Mouse (Mus musculus) small intestine, adult 2 months (tissue): ENCODE results near the gene Ctsw.

ENCODE experiments used
- CTCF ChIP-seq: fragments of 200-500 bp; IDR thresholded peaks from 2 replicates; pipeline ENCODE4 v1.5.1; 2012; ENCODE audit warnings: low read depth, mild to moderate bottlenecking, control low read depth, inconsistent platforms, low read length, moderate library complexity, mixed read lengths; ENCODE audit not compliant: insufficient replicate concordance, insufficient read length; ENCODE audit errors: extremely low read depth
- POLR2A ChIP-seq: fragments of 200-500 bp; IDR thresholded peaks from 2 replicates; pipeline ENCODE4 v1.6.1; 2012; ENCODE audit warnings: low read depth, mild to moderate bottlenecking, control low read depth, inconsistent platforms, low read length, moderate library complexity

DNA sequence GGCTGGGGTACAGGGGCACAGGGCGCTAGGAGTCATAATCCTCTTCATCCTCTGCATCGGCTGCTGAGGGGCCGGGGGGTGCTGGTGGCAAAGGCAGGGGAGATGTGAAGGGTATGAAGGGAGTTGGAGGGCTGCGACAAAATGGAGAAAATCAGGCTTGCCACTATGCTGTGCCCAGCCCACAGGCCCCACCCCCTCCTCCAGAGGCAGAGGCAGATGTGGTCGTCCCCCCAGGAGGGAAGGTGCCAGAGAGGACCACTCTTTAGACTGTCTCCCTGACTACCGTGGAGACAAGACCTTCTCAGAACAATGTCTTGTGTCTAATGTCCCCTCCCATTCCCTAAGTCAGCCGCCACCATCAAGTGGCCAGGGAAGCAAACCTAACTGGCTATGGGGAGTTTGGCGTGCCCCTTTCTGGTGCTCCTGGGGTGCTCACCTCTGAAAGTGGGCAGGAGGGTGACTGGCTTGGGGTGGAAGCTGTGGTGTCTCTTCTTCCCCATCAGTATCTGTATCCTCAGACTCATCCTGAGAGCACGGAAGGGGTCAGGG is 45.3 kb downstream of the Ctsw start:
- TF ChIP-seq POLR2A (no peak), CTCF (no peak)
